Mouse (Mus musculus): ENCODE data around the gene Smpdl3b.

Gene Smpdl3b

DNA sequence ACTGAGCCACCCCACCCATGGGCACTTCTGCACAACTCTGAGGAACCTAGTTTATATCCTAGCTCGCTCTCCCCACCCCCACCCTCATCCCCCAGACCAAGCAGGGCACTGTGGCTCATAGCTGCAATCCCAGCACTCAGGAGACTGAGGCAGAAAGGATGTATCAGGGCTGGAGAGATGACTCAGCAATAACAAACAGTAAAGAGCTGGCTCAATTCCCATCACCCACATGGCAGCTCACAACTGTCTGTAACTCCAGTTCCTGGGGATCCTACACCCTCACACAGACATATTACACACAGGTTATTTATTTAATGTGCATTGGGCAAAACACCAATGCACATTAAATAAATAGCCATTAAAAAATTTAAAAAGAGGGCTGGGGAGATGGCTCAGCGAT is 21.7 kb downstream of the Smpdl3b start:
- DNase-seq (ENCODE audit: low read depth, low spot score): no peak

GRCm38 (mm10) chr4:132734766-132735165 is 22.3 kb downstream of the Smpdl3b start:
- DNase-seq (ENCODE audit: low read depth, low spot score): no peak

DNA sequence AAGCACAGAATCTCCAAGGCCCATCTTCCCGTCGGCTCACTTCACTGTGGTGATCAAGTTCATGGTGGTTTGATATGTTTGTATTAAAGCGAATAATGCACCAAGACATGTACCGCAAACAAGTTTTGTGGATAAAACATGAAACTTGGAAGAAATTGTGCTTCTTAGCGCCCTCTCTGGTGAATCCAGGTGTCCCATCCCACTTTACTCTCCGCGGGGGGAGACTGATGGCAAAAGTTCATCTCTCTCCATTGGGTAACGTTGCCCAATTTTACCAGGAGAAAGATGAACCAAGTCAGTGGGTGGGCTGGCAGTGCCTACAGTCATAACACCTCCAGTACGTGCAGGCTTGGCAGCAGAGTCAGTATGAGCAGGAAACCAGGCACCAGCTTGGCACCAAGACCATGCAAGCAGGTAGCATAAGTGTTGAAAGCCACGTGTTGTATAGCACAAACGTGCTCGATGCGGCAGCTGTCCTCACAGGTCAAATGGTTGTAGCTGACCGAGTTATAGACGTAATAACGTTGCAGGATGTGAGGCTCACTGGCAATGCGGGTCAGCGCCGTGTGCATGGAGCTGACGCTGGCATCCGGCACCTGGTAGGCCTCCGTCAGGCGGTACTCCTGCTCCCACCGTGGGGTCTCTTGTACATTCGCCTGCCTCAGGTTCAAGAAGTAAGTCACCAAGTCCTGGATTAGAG is 23.8 kb downstream of the Smpdl3b start:
- DNase-seq (ENCODE audit: low read depth, low spot score): no peak

GRCm38 (mm10) chr4:132732148-132732684 is 24.8 kb downstream of the Smpdl3b start, which contains the start of gene Xkr8:
Xkr8 (minus strand) TSS chr4:132732546.
- DNase-seq (ENCODE audit: low read depth, low spot score): peak; percentile 70

DNA sequence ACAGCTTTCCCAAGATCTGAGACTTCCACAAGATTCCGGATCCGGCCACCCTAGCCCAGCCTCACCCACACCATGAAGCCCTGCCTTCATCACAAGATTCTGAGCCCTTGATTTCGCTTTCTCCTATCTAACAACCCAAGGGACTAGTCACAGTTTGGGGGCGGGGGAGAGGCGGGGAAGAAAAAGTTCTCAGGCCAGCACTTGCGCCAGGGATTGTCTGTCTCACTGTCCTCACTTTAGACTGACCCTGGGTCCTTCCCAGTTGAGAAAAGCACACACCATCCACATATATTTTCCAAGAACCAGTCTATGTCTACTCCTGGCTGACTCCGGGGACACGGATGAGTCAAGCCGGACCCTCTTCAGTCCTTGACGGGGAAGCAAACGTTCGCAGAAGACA is 25.4 kb downstream of the Smpdl3b start:
- DNase-seq (ENCODE audit: low read depth, low spot score): no peak

GRCm38 (mm10) chr4:132728233-132728632 is 28.8 kb downstream of the Smpdl3b start:
- no peak for DNase-seq (ENCODE audit: low read depth, low spot score)

GRCm38 (mm10) chr4:132718251-132718650 is 38.8 kb downstream of the Smpdl3b start:
- DNase-seq (ENCODE audit: low read depth, low spot score): no peak

- DNase-seq (ENCODE audit: low read depth, low spot score): no peak
These were observed 43.9 kb downstream of the Smpdl3b start for GRCm38 (mm10) chr4:132713181-132713580.

DNA sequence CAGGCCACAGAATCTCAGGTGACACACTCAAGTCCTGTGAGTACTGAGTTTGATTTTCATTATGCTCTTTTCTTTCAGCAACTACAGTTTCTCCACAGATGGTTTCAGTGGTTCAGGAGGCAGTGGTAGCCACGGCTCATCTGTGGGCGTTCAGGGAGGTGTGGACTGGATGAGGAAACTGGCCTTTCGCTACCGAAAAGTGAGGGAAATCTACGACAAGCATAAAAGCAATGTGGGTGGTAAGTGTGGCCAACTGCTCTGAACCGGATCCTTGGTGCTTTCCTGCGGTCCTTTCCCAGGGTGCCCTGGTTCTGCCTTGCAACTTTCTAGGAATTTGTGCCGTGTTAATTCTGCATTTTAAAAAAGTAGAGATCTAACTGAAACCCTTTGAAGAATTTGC is 50.2 kb downstream of the Smpdl3b start:
- DNase-seq (ENCODE audit: low read depth, low spot score): no peak

DNA sequence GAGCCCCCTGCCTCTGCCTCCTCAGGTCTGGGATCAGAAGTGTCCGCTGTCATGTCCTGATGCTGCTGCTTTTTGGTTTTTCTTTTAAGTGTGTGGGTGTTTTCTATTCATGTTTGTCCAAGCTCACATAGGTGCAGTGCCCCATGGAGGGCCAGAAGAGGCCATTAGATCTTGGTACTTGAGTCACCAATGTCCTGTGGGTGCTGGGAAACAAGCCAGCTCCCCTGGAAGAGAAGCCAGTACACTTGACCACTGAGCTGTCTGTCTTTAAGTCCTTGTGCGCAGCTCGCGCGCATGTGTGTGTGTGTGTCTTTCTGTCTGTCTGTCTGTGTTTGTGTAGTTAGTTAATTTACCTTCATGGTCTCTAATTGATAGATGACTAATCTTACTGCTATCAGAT is 55.0 kb downstream of the Smpdl3b start:
- DNase-seq (ENCODE audit: low read depth, low spot score): no peak

DNA sequence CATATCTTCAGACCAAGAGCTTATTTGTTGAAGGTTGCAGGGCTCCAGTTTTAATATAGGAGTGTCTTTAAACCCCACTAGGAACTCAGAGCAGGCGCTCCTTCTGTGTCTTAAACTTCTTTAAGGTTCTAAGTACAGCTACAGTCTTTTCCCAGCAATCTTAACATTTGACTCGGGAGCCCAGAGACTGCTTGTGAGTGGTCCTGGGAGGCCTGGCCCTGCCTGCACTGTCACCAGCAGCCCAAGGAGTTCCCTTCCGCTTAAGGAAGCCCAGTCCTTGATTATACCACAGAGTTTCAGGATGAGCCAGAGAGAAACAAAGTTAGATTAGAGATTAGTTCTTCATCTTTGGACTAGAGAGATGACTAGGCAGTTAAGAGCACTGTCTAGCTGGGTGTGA is 63.7 kb downstream of the Smpdl3b start:
- DNase-seq (ENCODE audit: low read depth, low spot score): no peak

DNA sequence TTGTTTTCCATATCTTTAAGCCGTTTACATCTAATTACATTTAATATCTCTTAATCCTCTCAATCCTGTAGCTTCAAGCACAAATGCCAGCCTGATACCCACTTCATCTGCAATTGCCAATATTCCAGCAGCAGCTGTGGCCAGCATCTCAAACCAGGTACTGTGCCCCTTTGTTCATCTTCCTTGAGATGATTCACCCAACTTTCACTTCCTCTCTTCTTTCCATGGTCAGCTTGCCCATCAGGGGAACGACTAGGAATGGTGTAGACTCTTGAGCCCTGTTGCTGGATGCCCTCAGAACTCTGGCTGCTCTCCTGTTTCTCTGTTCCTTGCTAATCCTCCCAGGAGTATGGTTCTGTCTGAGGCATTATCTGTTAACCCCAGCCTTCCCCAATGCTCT is 67.4 kb downstream of the Smpdl3b start:
- DNase-seq (ENCODE audit: low read depth, low spot score): no peak
